Mouse (Mus musculus) C2C12 (cell line): ENCODE measurements around the gene Ndufc1.

ENCODE experiments used
- CEBPB ChIP-seq: IDR thresholded peaks from one replicate; pipeline ENCODE4 v1.6.1; 2011; ENCODE audit warnings: low read depth, mild to moderate bottlenecking, control low read depth, moderate library complexity
- CTCF ChIP-seq: IDR thresholded peaks from one replicate; pipeline ENCODE4 v1.5.1; 2011; ENCODE audit not compliant: control insufficient read depth, insufficient read depth, insufficient read length

GRCm38 (mm10) chr3:51377878-51378664 lies 30.7 kb downstream of the Ndufc1 start:
- TF ChIP-seq CTCF (no peak), CEBPB (no peak)
